25 mouse cellular contexts compared by ENCODE assay signal in the genomic region with DNA sequence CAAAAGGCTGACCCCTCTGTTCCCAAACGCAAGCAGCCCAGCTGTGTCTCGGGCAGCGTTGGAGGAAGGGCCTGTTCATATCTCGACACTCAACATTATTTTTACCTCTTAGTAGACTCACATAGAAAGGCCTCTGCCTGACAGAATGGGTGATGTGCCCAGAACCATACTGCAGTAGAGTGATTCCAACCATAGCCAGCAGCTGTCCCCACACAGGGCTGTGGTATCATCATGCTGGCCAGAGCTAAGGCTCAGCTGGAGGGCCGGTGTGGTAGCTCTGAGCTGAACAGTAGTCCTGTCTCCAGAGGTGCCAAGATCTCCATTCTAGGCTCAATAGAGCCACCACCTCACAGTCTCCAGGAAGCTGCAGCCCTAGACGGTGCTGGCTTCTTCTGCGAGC.
A peak's percentile ranks its signal among the peaks of the same experiment; 100 is the strongest.
DNase-seq lines count a peak whose midpoint lies in the region; ATAC-seq and TF ChIP-seq lines count a peak whose summit lies in the region.
"Had no signal": no experiment of that assay in that cellular context is flagged by ENCODE, and none has a peak within 500 bp of the region (broad histone marks: within the 10 kb centered on the region; RNA-seq: fewer than 3 reads in every experiment).

No protein-coding gene starts in this region.

- no peak for DNase-seq in heart, embryonic 10.5 days (ENCODE audit: low spot score)
- no peak for DNase-seq in heart, postnatal 10 days
- no peak for DNase-seq in heart, postnatal 36 days
- no peak for DNase-seq in left cerebral cortex, adult 2 months (ENCODE audit: extremely low spot score in 1 of 2, low spot score in 2 of 2)
- DNase-seq in left cerebral cortex, postnatal 10 days (ENCODE audit: extremely low spot score in 1 of 2, low spot score in 2 of 2) = no peak
- no peak for DNase-seq in cerebellum, postnatal 4 days (ENCODE audit: low spot score in 2 of 2)
- DNase-seq: adrenal gland, postnatal 36 days; B cell, adult 2 months; cerebellum, adult 2 months; cerebellum, postnatal 14 days; gastrocnemius, postnatal 14 days; kidney, adult 18-20 months; kidney, postnatal 10 days; layer of hippocampus, adult 9-11 months; liver, postnatal 0 days; lung, postnatal 4 days; thymus, adult 2 months; thymus, postnatal 36 days had no signal

- peaks cover 21% of the 10 kb centered on the region for H3K4me1 ChIP-seq in heart, embryonic 10.5 days
- peaks cover 26% of the 10 kb centered on the region for H3K4me1 ChIP-seq in heart, embryonic 15.5 days (replicated peaks)
- H3K4me1 ChIP-seq: liver, embryonic 12.5 days had no signal

- no peak for TF ChIP-seq CTCF in left cerebral cortex, adult 2 months (IDR thresholded peaks at IDR 0.05)

- 78% methylated on average over 7 of the region's 7 CpGs for WGBS in heart, embryonic 10.5 days
- WGBS in heart, embryonic 15.5 days = 47% methylated on average over 7 of the region's 7 CpGs

- H3K9ac ChIP-seq in heart, embryonic 15.5 days = no peak overlapping the region
- H3K9ac ChIP-seq: liver, embryonic 12.5 days; liver, postnatal 0 days; midbrain, embryonic 13.5 days; neural tube, embryonic 13.5 days had no signal

- no peak; the same call in 1 of the 2 replicates for ATAC-seq in heart, embryonic 15.5 days (replicated peaks; ENCODE audit: insufficient number of reproducible peaks, insufficient read depth, low FRiP score, low read depth)
- ATAC-seq: forebrain, embryonic 16.5 days; hindbrain, embryonic 16.5 days; liver, embryonic 12.5 days; liver, postnatal 0 days; midbrain, embryonic 13.5 days had no signal

- no peaks in the 10 kb centered on the region for H3K9me3 ChIP-seq in heart, embryonic 10.5 days
- no peaks in the 10 kb centered on the region for H3K9me3 ChIP-seq in heart, embryonic 15.5 days (replicated peaks)
- H3K9me3 ChIP-seq: forebrain, embryonic 10.5 days; liver, embryonic 12.5 days; midbrain, embryonic 13.5 days; neural tube, embryonic 13.5 days had no signal

- H3K27me3 ChIP-seq in heart, embryonic 10.5 days (ENCODE audit: insufficient read depth, poor library complexity, severe bottlenecking) = no peaks in the 10 kb centered on the region
- H3K27me3 ChIP-seq in heart, embryonic 15.5 days = no peaks in the 10 kb centered on the region
- H3K27me3 ChIP-seq: liver, embryonic 12.5 days; midbrain, embryonic 13.5 days; neural tube, embryonic 13.5 days had no signal

- peak overlapping the region; percentile 41 for H3K4me2 ChIP-seq in heart, embryonic 15.5 days
- H3K4me2 ChIP-seq: liver, embryonic 12.5 days; midbrain, embryonic 13.5 days; neural tube, embryonic 13.5 days had no signal

- H3K36me3 ChIP-seq in heart, embryonic 10.5 days = no peaks in the 10 kb centered on the region
- no peaks in the 10 kb centered on the region for H3K36me3 ChIP-seq in heart, embryonic 15.5 days
- H3K36me3 ChIP-seq: forebrain, embryonic 10.5 days; liver, embryonic 12.5 days; midbrain, embryonic 13.5 days; neural tube, embryonic 13.5 days had no signal

- intact Hi-C loops in heart, postnatal 10 days (cut with DNase I) = no loop called here
- intact Hi-C loops in heart, postnatal 36 days (cut with DNase I) = no loop called here
- intact Hi-C loops in left cerebral cortex, adult 2 months (cut with DNase I) = no loop called here
- intact Hi-C loops in left cerebral cortex, postnatal 10 days (cut with DNase I) = no loop called here

- H3K4me3 ChIP-seq in heart, embryonic 10.5 days = no peak overlapping the region
- no peak overlapping the region for H3K4me3 ChIP-seq in heart, embryonic 15.5 days
- no peak overlapping the region for H3K4me3 ChIP-seq in left cerebral cortex, adult 2 months
- H3K4me3 ChIP-seq: forebrain, embryonic 10.5 days; liver, embryonic 12.5 days; midbrain, embryonic 13.5 days; neural tube, embryonic 13.5 days had no signal

- H3K27ac ChIP-seq in heart, embryonic 10.5 days = peak overlapping the region; percentile 11; the same call in 1 of the 2 replicates
- peak overlapping the region; percentile 65 for H3K27ac ChIP-seq in heart, embryonic 15.5 days
- peak overlapping the region; percentile 59; the same call in 1 of the 2 replicates for H3K27ac ChIP-seq in left cerebral cortex, adult 2 months
- H3K27ac ChIP-seq: forebrain, embryonic 10.5 days; liver, embryonic 12.5 days; midbrain, embryonic 13.5 days; neural tube, embryonic 13.5 days had no signal

Comparison
In these comparisons a context has a peak if more than half of its experiments do, and no peak if none do; other contexts are left out.
1. H3K27ac ChIP-seq: peak in every context shown above with its lines; median percentile 65 in heart, embryonic 15.5 days; 59 in left cerebral cortex, adult 2 months; 11 in heart, embryonic 10.5 days.